ENCODE assay signal across 19 mouse cellular contexts in genomic region chr14:28242743-28243142, GRCm38 (mm10).
"Had no signal": no experiment of that assay in that cellular context is flagged by ENCODE, and none has a peak within 500 bp of the region (broad histone marks: within the 10 kb centered on the region; RNA-seq: fewer than 3 reads in every experiment).

No protein-coding gene starts in this region.

- H3K4me1 ChIP-seq: intestine, embryonic 15.5 days; neural tube, embryonic 12.5 days; neural tube, embryonic 15.5 days had no signal

- ATAC-seq: intestine, embryonic 15.5 days; liver, postnatal 0 days had no signal

- H3K36me3 ChIP-seq: intestine, embryonic 15.5 days; limb, embryonic 12.5 days; limb, embryonic 15.5 days; neural tube, embryonic 12.5 days; neural tube, embryonic 15.5 days had no signal

- H3K9ac ChIP-seq: intestine, embryonic 15.5 days; limb, embryonic 12.5 days; limb, embryonic 15.5 days; liver, embryonic 14.5 days; liver, postnatal 0 days; lung, embryonic 14.5 days; neural tube, embryonic 12.5 days; neural tube, embryonic 15.5 days had no signal

- H3K27me3 ChIP-seq: intestine, embryonic 15.5 days; limb, embryonic 12.5 days; limb, embryonic 15.5 days; neural tube, embryonic 12.5 days; neural tube, embryonic 15.5 days had no signal

- DNase-seq: kidney, adult 18-20 months; kidney, postnatal 10 days; layer of hippocampus, adult 9-11 months; layer of hippocampus, postnatal 36 days; liver, postnatal 0 days; lung, embryonic 14.5 days; lung, postnatal 4 days; midbrain, embryonic 14.5 days; thymus, adult 18-20 months; thymus, postnatal 36 days had no signal

- H3K4me3 ChIP-seq: intestine, embryonic 15.5 days; left cerebral cortex, adult 2 months; limb, embryonic 12.5 days; limb, embryonic 15.5 days; neural tube, embryonic 12.5 days; neural tube, embryonic 15.5 days had no signal

- H3K4me2 ChIP-seq: intestine, embryonic 15.5 days; limb, embryonic 12.5 days; limb, embryonic 15.5 days; liver, embryonic 11.5 days; lung, embryonic 14.5 days; midbrain, embryonic 11.5 days; neural tube, embryonic 12.5 days; neural tube, embryonic 15.5 days had no signal

- H3K27ac ChIP-seq: intestine, embryonic 15.5 days; left cerebral cortex, adult 2 months; limb, embryonic 12.5 days; limb, embryonic 15.5 days; liver, embryonic 14.5 days; neural tube, embryonic 12.5 days; neural tube, embryonic 15.5 days had no signal

- H3K9me3 ChIP-seq: intestine, embryonic 15.5 days; limb, embryonic 12.5 days; limb, embryonic 15.5 days; neural tube, embryonic 12.5 days; neural tube, embryonic 15.5 days had no signal
